Comparison of ENCODE assay signal across 9 mouse cellular contexts in genomic region chr6:67198085-67198484, GRCm38 (mm10). TPM values are rescaled to one million over a fixed set of nuclear protein-coding genes. Genes with fewer than 3 reads are reported as not detected.
DNase-seq lines count a peak whose midpoint lies in the region; ATAC-seq and TF ChIP-seq lines count a peak whose summit lies in the region.
"Had no signal": no experiment of that assay in that cellular context is flagged by ENCODE, and none has a peak within 500 bp of the region (broad histone marks: within the 10 kb centered on the region; RNA-seq: fewer than 3 reads in every experiment).

No protein-coding gene starts in this region.

- DNase-seq in heart, postnatal 0 days (ENCODE audit: low spot score) = no peak
- DNase-seq in heart, embryonic 10.5 days (ENCODE audit: low spot score) = no peak
- peak; percentile 62 for DNase-seq in testis, postnatal 10 days (ENCODE audit: low spot score)
- no peak for DNase-seq in testis, postnatal 14 days (ENCODE audit: low spot score)
- peak; percentile 20 to 73 for DNase-seq in kidney, postnatal 36 days
- DNase-seq in skeletal muscle tissue, adult 2 months (ENCODE audit: low read depth, low spot score) = peak; percentile 22
- DNase-seq in yolk sac, embryonic 10.5 days (ENCODE audit: low spot score) = no peak

- no peaks in the 10 kb centered on the region for H3K36me3 ChIP-seq in heart, postnatal 0 days (replicated peaks; ENCODE audit: control insufficient read depth, insufficient read depth, low read length)
- H3K36me3 ChIP-seq in heart, embryonic 10.5 days = no peaks in the 10 kb centered on the region

- WGBS in heart, postnatal 0 days = 25% methylated on average over 4 of the region's 4 CpGs
- WGBS in heart, embryonic 10.5 days = 21% methylated on average over 4 of the region's 4 CpGs
- WGBS in bone marrow, adult 2 months = 27% methylated on average over 4 of the region's 4 CpGs

- no peak overlapping the region for H3K4me2 ChIP-seq in heart, postnatal 0 days (ENCODE audit: low read depth, low read length)

- peak; percentile 67 for TF ChIP-seq CTCF in heart, postnatal 0 days (IDR thresholded peaks at IDR 0.05; ENCODE audit: low read depth)
- TF ChIP-seq CTCF in bone marrow, adult 2 months (IDR thresholded peaks at IDR 0.05; ENCODE audit: control insufficient read depth, insufficient read depth, low read length) = peak; percentile 56

- TF ChIP-seq POLR2A in bone marrow, adult 2 months (IDR thresholded peaks at IDR 0.05; ENCODE audit: borderline replicate concordance, control insufficient read depth, low read depth, low read length) = no peak

- TF ChIP-seq EP300 in heart, postnatal 0 days (IDR thresholded peaks at IDR 0.05; ENCODE audit: low read depth) = no peak

- no peaks in the 10 kb centered on the region for H3K9me3 ChIP-seq in heart, postnatal 0 days (replicated peaks; ENCODE audit: control insufficient read depth, low read length)
- no peaks in the 10 kb centered on the region for H3K9me3 ChIP-seq in heart, embryonic 10.5 days

- H3K27ac ChIP-seq in heart, postnatal 0 days (ENCODE audit: low read depth) = no peak overlapping the region
- no peak overlapping the region for H3K27ac ChIP-seq in heart, embryonic 10.5 days
- H3K27ac ChIP-seq in bone marrow, adult 2 months (ENCODE audit: control insufficient read depth, insufficient read depth, low read depth, low read length, poor library complexity) = no peak overlapping the region

- no peak for ATAC-seq in heart, postnatal 0 days (ENCODE audit: insufficient read depth, low read depth)

- no peaks in the 10 kb centered on the region for H3K27me3 ChIP-seq in heart, postnatal 0 days (ENCODE audit: control insufficient read depth, insufficient read depth, low read length)
- no peaks in the 10 kb centered on the region for H3K27me3 ChIP-seq in heart, embryonic 10.5 days (ENCODE audit: insufficient read depth, poor library complexity, severe bottlenecking)

- H3K9ac ChIP-seq in heart, postnatal 0 days (replicated peaks; ENCODE audit: low read depth, low read length) = no peak overlapping the region

- no peak overlapping the region for H3K4me3 ChIP-seq in heart, postnatal 0 days (ENCODE audit: low read depth, low read length)
- no peak overlapping the region for H3K4me3 ChIP-seq in heart, embryonic 10.5 days
- H3K4me3 ChIP-seq in bone marrow, adult 2 months (replicated peaks; ENCODE audit: control insufficient read depth, low read depth, low read length) = no peak overlapping the region
- H3K4me3 ChIP-seq: erythroblast, embryonic 14.5 days had no signal

- no peaks in the 10 kb centered on the region for H3K4me1 ChIP-seq in heart, postnatal 0 days (ENCODE audit: control insufficient read depth, insufficient read depth)
- peaks cover 3% of the 10 kb centered on the region; the same call in 1 of the 2 replicates for H3K4me1 ChIP-seq in heart, embryonic 10.5 days
- no peaks in the 10 kb centered on the region; the same call in none of the 2 replicates for H3K4me1 ChIP-seq in bone marrow, adult 2 months (ENCODE audit: control insufficient read depth, insufficient read depth, low read length)

RNA-seq across cellular contexts. Expression of gene Serbp1, which starts 39.9 kb away (rescaled TPM):
- 143 and 161 TPM in 2 replicates for total RNA-seq in heart, postnatal 0 days (2014; rRNA removed; ENCODE audit: low replicate concordance)
- polyA plus RNA-seq in heart, postnatal 0 days (2015; fragmentation: Nextera tagmentation; extraction: Ambion mirVana) = 237 and 245 TPM in 2 replicates
- 392 and 514 TPM in 2 replicates for polyA plus RNA-seq in heart, embryonic 10.5 days (2016; fragmentation: Nextera tagmentation; extraction: Ambion mirVana)
- 394 and 479 TPM in 2 replicates for polyA plus RNA-seq in bone marrow, adult 2 months (2011; ENCODE audit: insufficient read depth, insufficient read length, low replicate concordance, missing spikeins)

Comparison
In these comparisons a context has a peak if more than half of its experiments do, and no peak if none do; other contexts are left out.
1. DNase-seq: peak in testis, postnatal 10 days (single experiment), kidney, postnatal 36 days (2 of 2) and skeletal muscle tissue, adult 2 months (single experiment); none in heart, postnatal 0 days (single experiment), heart, embryonic 10.5 days (single experiment), testis, postnatal 14 days (single experiment) and yolk sac, embryonic 10.5 days (single experiment).